Mouse (Mus musculus): ENCODE results near the gene Stn1.

DNA sequence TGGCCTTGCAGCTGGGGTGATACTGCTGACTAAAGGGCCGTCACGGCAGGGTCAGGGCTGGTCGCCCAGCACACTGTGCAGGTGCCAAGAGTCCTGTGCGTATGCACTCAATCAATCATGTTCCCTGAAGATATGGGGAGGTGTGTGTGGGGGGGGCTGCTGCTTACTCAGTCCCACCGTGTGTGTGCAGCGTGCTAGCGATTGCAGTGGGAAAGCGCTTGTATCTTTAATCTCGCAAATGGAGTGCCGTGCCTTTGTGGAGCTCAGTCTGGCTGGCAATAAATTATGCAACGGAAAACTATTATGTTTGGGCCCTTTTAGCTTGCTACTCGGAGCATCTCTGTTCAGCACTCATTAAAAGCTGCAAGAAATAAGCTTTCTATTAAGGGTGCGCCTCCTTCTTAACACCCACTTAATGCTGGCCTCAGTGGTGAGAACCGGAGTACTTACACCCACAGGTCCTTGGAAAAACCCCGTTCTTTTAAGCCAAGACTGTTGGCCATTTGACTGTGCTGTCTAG is 64.4 kb downstream of the Stn1 start:
- TF ChIP-seq CTCF (IDR thresholded peaks at IDR 0.05; ENCODE audit: low read depth), result no peak
- no peak for TF ChIP-seq EP300 (IDR thresholded peaks at IDR 0.05; ENCODE audit: low read depth)
